ENCODE assay signal across 22 mouse cellular contexts in genomic region chr7:94249501-94249900, GRCm38 (mm10).
DNase-seq lines count a peak whose midpoint lies in the region; ATAC-seq and TF ChIP-seq lines count a peak whose summit lies in the region.
"Had no signal": no experiment of that assay in that cellular context is flagged by ENCODE, and none has a peak within 500 bp of the region (broad histone marks: within the 10 kb centered on the region; RNA-seq: fewer than 3 reads in every experiment).

No protein-coding gene starts in this region.

- H3K4me2 ChIP-seq in forebrain, embryonic 13.5 days: no peak overlapping the region
- no peak overlapping the region for H3K4me2 ChIP-seq in forebrain, embryonic 11.5 days (ENCODE audit: low read depth, low read length, severe bottlenecking)
- H3K4me2 ChIP-seq in forebrain, embryonic 15.5 days (replicated peaks): no peak overlapping the region
- no peak overlapping the region for H3K4me2 ChIP-seq in forebrain, postnatal 0 days (ENCODE audit: low read depth)
- no peak overlapping the region for H3K4me2 ChIP-seq in intestine, embryonic 15.5 days (replicated peaks)
- H3K4me2 ChIP-seq: embryonic facial prominence, embryonic 12.5 days had no signal

- H3K27me3 ChIP-seq in forebrain, embryonic 13.5 days: no peaks in the 10 kb centered on the region
- H3K27me3 ChIP-seq in forebrain, embryonic 11.5 days (ENCODE audit: control insufficient read depth, insufficient read depth, low read length): no peaks in the 10 kb centered on the region
- no peaks in the 10 kb centered on the region for H3K27me3 ChIP-seq in forebrain, embryonic 15.5 days
- H3K27me3 ChIP-seq in forebrain, embryonic 10.5 days (ENCODE audit: poor library complexity, severe bottlenecking): no peaks in the 10 kb centered on the region
- H3K27me3 ChIP-seq in forebrain, postnatal 0 days (ENCODE audit: insufficient read depth, low read length): no peaks in the 10 kb centered on the region
- no peaks in the 10 kb centered on the region for H3K27me3 ChIP-seq in intestine, embryonic 15.5 days (replicated peaks)
- H3K27me3 ChIP-seq: CH12.LX; embryonic facial prominence, embryonic 12.5 days; Patski had no signal

- H3K9ac ChIP-seq in forebrain, embryonic 13.5 days: no peak overlapping the region
- H3K9ac ChIP-seq in forebrain, embryonic 11.5 days (ENCODE audit: low read length): no peak overlapping the region
- no peak overlapping the region for H3K9ac ChIP-seq in forebrain, embryonic 15.5 days (replicated peaks)
- H3K9ac ChIP-seq in forebrain, postnatal 0 days: no peak overlapping the region
- no peak overlapping the region for H3K9ac ChIP-seq in intestine, embryonic 15.5 days
- H3K9ac ChIP-seq: embryonic facial prominence, embryonic 12.5 days had no signal

- H3K27ac ChIP-seq in forebrain, embryonic 13.5 days: no peak overlapping the region
- H3K27ac ChIP-seq in forebrain, embryonic 11.5 days (ENCODE audit: low read depth, low read length): no peak overlapping the region
- no peak overlapping the region for H3K27ac ChIP-seq in forebrain, embryonic 15.5 days (replicated peaks)
- H3K27ac ChIP-seq in forebrain, embryonic 10.5 days: no peak overlapping the region
- no peak overlapping the region for H3K27ac ChIP-seq in forebrain, postnatal 0 days (ENCODE audit: low read depth, low read length)
- H3K27ac ChIP-seq in intestine, embryonic 15.5 days: no peak overlapping the region
- H3K27ac ChIP-seq: embryonic facial prominence, embryonic 10.5 days; embryonic facial prominence, embryonic 12.5 days had no signal

- H3K9me3 ChIP-seq in forebrain, embryonic 13.5 days (replicated peaks): no peaks in the 10 kb centered on the region
- H3K9me3 ChIP-seq in forebrain, embryonic 11.5 days (ENCODE audit: control insufficient read depth, low read length): no peaks in the 10 kb centered on the region
- no peaks in the 10 kb centered on the region for H3K9me3 ChIP-seq in forebrain, embryonic 15.5 days
- no peaks in the 10 kb centered on the region for H3K9me3 ChIP-seq in forebrain, embryonic 10.5 days
- H3K9me3 ChIP-seq in forebrain, postnatal 0 days (ENCODE audit: low read length): no peaks in the 10 kb centered on the region
- H3K9me3 ChIP-seq in intestine, embryonic 15.5 days: no peaks in the 10 kb centered on the region
- H3K9me3 ChIP-seq: embryonic facial prominence, embryonic 10.5 days; embryonic facial prominence, embryonic 12.5 days; G1E had no signal

- 74% methylated on average over 3 of the region's 3 CpGs for WGBS in forebrain, embryonic 13.5 days
- WGBS in forebrain, embryonic 11.5 days: 90% methylated on average over 3 of the region's 3 CpGs
- 61% methylated on average over 3 of the region's 3 CpGs for WGBS in forebrain, embryonic 15.5 days
- WGBS in forebrain, embryonic 10.5 days: 89% methylated on average over 3 of the region's 3 CpGs
- 56% methylated on average over 3 of the region's 3 CpGs for WGBS in forebrain, postnatal 0 days
- 73% methylated on average over 3 of the region's 3 CpGs for WGBS in intestine, embryonic 15.5 days

- H3K4me3 ChIP-seq in forebrain, embryonic 13.5 days: no peak overlapping the region
- H3K4me3 ChIP-seq in forebrain, embryonic 11.5 days (ENCODE audit: low read depth, low read length): no peak overlapping the region
- H3K4me3 ChIP-seq in forebrain, embryonic 15.5 days: no peak overlapping the region
- H3K4me3 ChIP-seq in forebrain, embryonic 10.5 days: no peak overlapping the region
- H3K4me3 ChIP-seq in forebrain, postnatal 0 days (ENCODE audit: low read depth, low read length): no peak overlapping the region
- no peak overlapping the region for H3K4me3 ChIP-seq in intestine, embryonic 15.5 days (replicated peaks)
- H3K4me3 ChIP-seq: embryonic facial prominence, embryonic 10.5 days; embryonic facial prominence, embryonic 12.5 days had no signal

- no peaks in the 10 kb centered on the region for H3K4me1 ChIP-seq in forebrain, embryonic 13.5 days
- H3K4me1 ChIP-seq in forebrain, embryonic 11.5 days (replicated peaks; ENCODE audit: control insufficient read depth, insufficient read depth, low read length): no peaks in the 10 kb centered on the region
- H3K4me1 ChIP-seq in forebrain, embryonic 15.5 days: no peaks in the 10 kb centered on the region
- H3K4me1 ChIP-seq in forebrain, embryonic 10.5 days: peaks cover 4% of the 10 kb centered on the region; the same call in 1 of the 2 replicates
- no peaks in the 10 kb centered on the region for H3K4me1 ChIP-seq in forebrain, postnatal 0 days (ENCODE audit: insufficient read depth)
- H3K4me1 ChIP-seq in intestine, embryonic 15.5 days (replicated peaks): no peaks in the 10 kb centered on the region
- H3K4me1 ChIP-seq: embryonic facial prominence, embryonic 10.5 days; embryonic facial prominence, embryonic 12.5 days had no signal

- ATAC-seq in forebrain, embryonic 13.5 days: peak; percentile 45; the same call in 1 of the 2 replicates
- no peak for ATAC-seq in forebrain, embryonic 11.5 days (replicated peaks; ENCODE audit: low FRiP score)
- 0 out of 2 replicates have a peak, but pooled peaks have one; percentile 41 for ATAC-seq in forebrain, embryonic 15.5 days (replicated peaks)
- ATAC-seq in forebrain, postnatal 0 days: no peak
- ATAC-seq in intestine, embryonic 15.5 days: no peak
- ATAC-seq: activated CD4-positive, CD25-positive, alpha-beta regulatory T cell, adult 4 months; CD4-positive, CD25-positive, alpha-beta regulatory T cell, adult 4 months; Patski had no signal

- H3K36me3 ChIP-seq in forebrain, embryonic 13.5 days (ENCODE audit: poor library complexity, severe bottlenecking): no peaks in the 10 kb centered on the region
- H3K36me3 ChIP-seq in forebrain, embryonic 11.5 days (ENCODE audit: control insufficient read depth, insufficient read depth, low read length): no peaks in the 10 kb centered on the region
- H3K36me3 ChIP-seq in forebrain, embryonic 15.5 days: no peaks in the 10 kb centered on the region
- no peaks in the 10 kb centered on the region for H3K36me3 ChIP-seq in forebrain, embryonic 10.5 days (replicated peaks)
- H3K36me3 ChIP-seq in forebrain, postnatal 0 days (ENCODE audit: insufficient read depth): no peaks in the 10 kb centered on the region
- H3K36me3 ChIP-seq in intestine, embryonic 15.5 days: no peaks in the 10 kb centered on the region
- H3K36me3 ChIP-seq: embryonic facial prominence, embryonic 10.5 days; embryonic facial prominence, embryonic 12.5 days; G1E had no signal

- no peak for TF ChIP-seq CTCF in forebrain, postnatal 0 days (IDR thresholded peaks at IDR 0.05; ENCODE audit: low read depth)

- DNase-seq in forebrain, embryonic 11.5 days (ENCODE audit: low spot score): no peak
- DNase-seq in forebrain, embryonic 10.5 days (ENCODE audit: extremely low spot score, low spot score): no peak
- peak; percentile 4 for DNase-seq in forebrain, postnatal 0 days
- DNase-seq: adrenal gland, adult 8-10 months; adrenal gland, postnatal 14 days; adrenal gland, postnatal 36 days; B cell, adult 2 months; cerebellum, adult 11 months; cerebellum, adult 18-20 months; cerebellum, adult 8-10 months; cerebellum, adult 9-11 months; cerebellum, postnatal 25 days had no signal

Comparison
In these comparisons a context has a peak if more than half of its experiments do, and no peak if none do; other contexts are left out.
1. ATAC-seq: peak in forebrain, embryonic 13.5 days (single experiment) and forebrain, embryonic 15.5 days (single experiment); none in forebrain, embryonic 11.5 days (single experiment), forebrain, postnatal 0 days (single experiment) and intestine, embryonic 15.5 days (single experiment).